In the genomic region with DNA sequence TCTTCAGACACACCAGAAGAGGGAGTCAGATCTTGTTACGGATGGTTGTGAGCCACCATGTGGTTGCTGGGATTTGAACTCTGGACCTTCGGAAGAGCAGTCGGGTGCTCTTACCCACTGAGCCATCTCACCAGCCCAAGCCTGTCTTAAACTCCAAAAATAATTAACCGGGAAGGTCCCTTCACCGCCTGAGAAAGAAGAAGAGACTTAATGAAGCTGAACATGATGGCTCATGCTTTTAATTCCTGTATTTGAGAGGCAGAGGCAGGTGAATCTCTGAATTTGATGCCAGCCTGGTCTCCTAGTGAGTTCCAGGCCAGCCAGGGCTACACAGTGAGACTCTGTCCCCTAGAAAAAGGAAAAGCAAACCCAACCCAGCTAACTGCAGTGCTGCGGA, we compare ENCODE assay signal across 8 mouse cellular contexts. TPM values are rescaled to one million over a fixed set of nuclear protein-coding genes. Genes with fewer than 3 reads are reported as not detected.
DNase-seq lines count a peak whose midpoint lies in the region; ATAC-seq and TF ChIP-seq lines count a peak whose summit lies in the region.
"Not testable (repeated sequence)": the region's sequence is repeated elsewhere in the genome, so short reads cannot be mapped to it uniquely, and the experiment has no call there.

No protein-coding gene starts in this region.

- H3K27ac ChIP-seq in ES-Bruce4 (ENCODE audit: insufficient read depth, low read length): peak overlapping the region; percentile 83
- peak overlapping the region; percentile 8; the same call in 1 of the 2 replicates for H3K27ac ChIP-seq in forebrain, embryonic 10.5 days
- H3K27ac ChIP-seq in heart, embryonic 14.5 days (replicated peaks in 1 of 2; ENCODE audit: control insufficient read depth in 1 of 2, insufficient read depth in 1 of 2, low read depth in 2 of 2, low read length in 2 of 2): peak overlapping the region in 1 of 2 experiments; percentile 64; a peak in 2 of 4 replicates
- H3K27ac ChIP-seq in intestine, embryonic 15.5 days: peak overlapping the region; percentile 92
- peak overlapping the region; percentile 82 for H3K27ac ChIP-seq in kidney, postnatal 0 days
- peak overlapping the region; percentile 93 for H3K27ac ChIP-seq in liver, embryonic 13.5 days
- 0 out of 2 replicates have a peak overlapping the region, but pooled peaks have one; percentile 77 for H3K27ac ChIP-seq in stomach, postnatal 0 days (replicated peaks)

- peak overlapping the region; percentile 11; the same call in 1 of the 2 replicates for H3K4me2 ChIP-seq in heart, embryonic 14.5 days (ENCODE audit: low read length)
- not testable (repeated sequence) for H3K4me2 ChIP-seq in intestine, embryonic 15.5 days (replicated peaks); kidney, postnatal 0 days (ENCODE audit: low read length); stomach, postnatal 0 days (replicated peaks; ENCODE audit: low read depth)
- H3K4me2 ChIP-seq in liver, embryonic 13.5 days: peak overlapping the region; percentile 48

- not testable (repeated sequence) for H3K4me3 ChIP-seq in ES-Bruce4 (ENCODE audit: low read depth, low read length); forebrain, embryonic 10.5 days; heart, embryonic 14.5 days (ENCODE audit: control insufficient read depth in 1 of 2, insufficient read depth in 1 of 2, low read depth in 1 of 2, low read length in 2 of 2); intestine, embryonic 15.5 days (replicated peaks); kidney, postnatal 0 days (replicated peaks; ENCODE audit: low read depth, low read length); stomach, postnatal 0 days (ENCODE audit: low read depth, low read length)
- 0 out of 2 replicates have a peak overlapping the region, but pooled peaks have one; percentile 18 for H3K4me3 ChIP-seq in liver, embryonic 13.5 days (replicated peaks)
- peak overlapping the region; percentile 87 for H3K4me3 ChIP-seq in megakaryocyte, embryonic 14.5 days (replicated peaks)

- ATAC-seq in heart, embryonic 14.5 days (ENCODE audit: insufficient number of reproducible peaks, insufficient read depth, low FRiP score, low read depth); intestine, embryonic 15.5 days; kidney, postnatal 0 days (replicated peaks; ENCODE audit: low FRiP score, low read depth); liver, embryonic 13.5 days (ENCODE audit: low read depth); stomach, postnatal 0 days (ENCODE audit: low FRiP score, low TSS enrichment): not testable (repeated sequence)

- not testable (repeated sequence) for H3K9ac ChIP-seq in ES-Bruce4 (ENCODE audit: low read depth, poor library complexity, severe bottlenecking); heart, embryonic 14.5 days (ENCODE audit: low read length); intestine, embryonic 15.5 days; kidney, postnatal 0 days (ENCODE audit: low read depth, low read length); stomach, postnatal 0 days (ENCODE audit: low read length)
- H3K9ac ChIP-seq in liver, embryonic 13.5 days: peak overlapping the region; percentile 72; the same call in 1 of the 2 replicates

- peaks cover 10% of the 10 kb centered on the region for H3K36me3 ChIP-seq in ES-Bruce4 (ENCODE audit: control insufficient read depth, insufficient read depth, low read length, poor library complexity, severe bottlenecking)
- peaks cover 91% of the 10 kb centered on the region for H3K36me3 ChIP-seq in forebrain, embryonic 10.5 days (replicated peaks)
- H3K36me3 ChIP-seq in heart, embryonic 14.5 days (ENCODE audit: control insufficient read depth, insufficient read depth, low read length): peaks cover 47% of the 10 kb centered on the region
- peaks cover 21% of the 10 kb centered on the region for H3K36me3 ChIP-seq in intestine, embryonic 15.5 days
- peaks cover 19% of the 10 kb centered on the region for H3K36me3 ChIP-seq in kidney, postnatal 0 days (ENCODE audit: insufficient read depth, low read length)
- peaks cover 85% of the 10 kb centered on the region for H3K36me3 ChIP-seq in liver, embryonic 13.5 days
- H3K36me3 ChIP-seq in megakaryocyte, embryonic 14.5 days (replicated peaks; ENCODE audit: low read length): peaks cover 95% of the 10 kb centered on the region
- H3K36me3 ChIP-seq in stomach, postnatal 0 days (ENCODE audit: control insufficient read depth, insufficient read depth, low read length): peaks cover 10% of the 10 kb centered on the region; the same call in 1 of the 2 replicates

- 94% methylated on average over 6 of the region's 6 CpGs for WGBS in forebrain, embryonic 10.5 days
- 90% methylated on average over 5 of the region's 6 CpGs for WGBS in heart, embryonic 14.5 days
- WGBS in intestine, embryonic 15.5 days: 82% methylated on average over 5 of the region's 6 CpGs
- 72% methylated on average over 5 of the region's 6 CpGs for WGBS in kidney, postnatal 0 days
- 72% methylated on average over 5 of the region's 6 CpGs for WGBS in liver, embryonic 13.5 days (ENCODE audit: insufficient replicate concordance)
- 90% methylated on average over 5 of the region's 6 CpGs for WGBS in stomach, postnatal 0 days

- TF ChIP-seq EP300 in ES-Bruce4 (IDR thresholded peaks at IDR 0.05; ENCODE audit: insufficient read depth, low read depth, low read length); stomach, postnatal 0 days (optimal IDR thresholded peaks at IDR 0.05): not testable (repeated sequence)

- H3K27me3 ChIP-seq in ES-Bruce4 (ENCODE audit: control insufficient read depth, insufficient read depth, low read length, poor library complexity, severe bottlenecking); forebrain, embryonic 10.5 days (ENCODE audit: poor library complexity, severe bottlenecking); heart, embryonic 14.5 days (ENCODE audit: control insufficient read depth, insufficient read depth, low read length); intestine, embryonic 15.5 days (replicated peaks); kidney, postnatal 0 days (ENCODE audit: insufficient read depth, low read length); liver, embryonic 13.5 days; megakaryocyte, embryonic 14.5 days (replicated peaks); stomach, postnatal 0 days (ENCODE audit: control insufficient read depth, insufficient read depth, low read length): not testable (repeated sequence)

- H3K9me3 ChIP-seq in ES-Bruce4 (replicated peaks; ENCODE audit: control insufficient read depth, insufficient read depth, low read length, poor library complexity, severe bottlenecking); forebrain, embryonic 10.5 days; heart, embryonic 14.5 days (ENCODE audit: control insufficient read depth, low read length); intestine, embryonic 15.5 days; kidney, postnatal 0 days (replicated peaks; ENCODE audit: low read length); liver, embryonic 13.5 days (replicated peaks); megakaryocyte, embryonic 14.5 days; stomach, postnatal 0 days (ENCODE audit: control insufficient read depth, low read length): not testable (repeated sequence)

- TF ChIP-seq CTCF in ES-Bruce4 (IDR thresholded peaks at IDR 0.05; ENCODE audit: low read depth, low read length); kidney, postnatal 0 days (IDR thresholded peaks at IDR 0.05; ENCODE audit: low read depth); stomach, postnatal 0 days (IDR thresholded peaks at IDR 0.05; ENCODE audit: low read depth): not testable (repeated sequence)

- DNase-seq in forebrain, embryonic 10.5 days (ENCODE audit: extremely low spot score, low spot score); kidney, postnatal 0 days (ENCODE audit: low spot score); liver, embryonic 13.5 days; stomach, postnatal 0 days (ENCODE audit: low spot score): not testable (repeated sequence)

- not testable (repeated sequence) for H3K4me1 ChIP-seq in ES-Bruce4 (ENCODE audit: control insufficient read depth, insufficient read depth, low read length); kidney, postnatal 0 days (replicated peaks; ENCODE audit: insufficient read depth, low read length); stomach, postnatal 0 days (replicated peaks; ENCODE audit: control insufficient read depth, insufficient read depth)
- peaks cover 20% of the 10 kb centered on the region for H3K4me1 ChIP-seq in forebrain, embryonic 10.5 days
- peaks cover 26 to 32% of the 10 kb centered on the region in 2 experiments for H3K4me1 ChIP-seq in heart, embryonic 14.5 days (ENCODE audit: control insufficient read depth in 2 of 2, insufficient read depth in 2 of 2, low read length in 2 of 2)
- H3K4me1 ChIP-seq in intestine, embryonic 15.5 days (replicated peaks): peaks cover 32% of the 10 kb centered on the region
- H3K4me1 ChIP-seq in liver, embryonic 13.5 days (replicated peaks): peaks cover 86% of the 10 kb centered on the region
- peaks cover 100% of the 10 kb centered on the region for H3K4me1 ChIP-seq in megakaryocyte, embryonic 14.5 days

- TF ChIP-seq POLR2A in ES-Bruce4 (IDR thresholded peaks at IDR 0.05; ENCODE audit: insufficient read depth, low read length): not testable (repeated sequence)

RNA-seq across cellular contexts. Expression of a gene that starts 14.2 kb away (rescaled TPM):
- polyA plus RNA-seq in ES-Bruce4 (2011; ENCODE audit: insufficient read depth, insufficient read length, low read depth, missing spikeins): 81.0 and 81.6 TPM in 2 replicates
- polyA plus RNA-seq in forebrain, embryonic 10.5 days (2016; fragmentation: Nextera tagmentation; extraction: Ambion mirVana): 76.8 and 82.1 TPM in 2 replicates
- 51.7 and 60.0 TPM in 2 replicates for polyA plus RNA-seq in heart, embryonic 14.5 days (2014; fragmentation: Nextera tagmentation; extraction: Ambion mirVana)
- 88.8 and 115 TPM in 2 replicates for polyA plus RNA-seq in intestine, embryonic 15.5 days (2015; fragmentation: Nextera tagmentation; extraction: Ambion mirVana)
- 64.2 and 73.4 TPM in 2 replicates for polyA plus RNA-seq in kidney, postnatal 0 days (2015; fragmentation: Nextera tagmentation; extraction: Ambion mirVana)
- 68.8 and 72.6 TPM in 2 replicates for polyA plus RNA-seq in liver, embryonic 13.5 days (2015; fragmentation: Nextera tagmentation; extraction: Ambion mirVana)
- 474 and 728 TPM in 2 replicates for polyA plus RNA-seq in megakaryocyte, embryonic 14.5 days (2012; ENCODE audit: insufficient read depth, low replicate concordance)
- polyA plus RNA-seq in stomach, postnatal 0 days (2015; fragmentation: Nextera tagmentation; extraction: Ambion mirVana): 62.0 and 63.8 TPM in 2 replicates

RNA-seq across cellular contexts. Expression of a gene that starts 15.5 kb away (rescaled TPM):
- polyA plus RNA-seq in ES-Bruce4 (2011; ENCODE audit: insufficient read depth, insufficient read length, low read depth, missing spikeins): 57.7 and 60.5 TPM in 2 replicates
- polyA plus RNA-seq in forebrain, embryonic 10.5 days (2016; fragmentation: Nextera tagmentation; extraction: Ambion mirVana): 0.23 and 0.24 TPM in 2 replicates
- 0.43 and 0.78 TPM in 2 replicates for polyA plus RNA-seq in heart, embryonic 14.5 days (2014; fragmentation: Nextera tagmentation; extraction: Ambion mirVana)
- polyA plus RNA-seq in intestine, embryonic 15.5 days (2015; fragmentation: Nextera tagmentation; extraction: Ambion mirVana): 1.0 and 1.4 TPM in 2 replicates
- polyA plus RNA-seq in kidney, postnatal 0 days (2015; fragmentation: Nextera tagmentation; extraction: Ambion mirVana): 1.0 TPM in 2 replicates
- polyA plus RNA-seq in liver, embryonic 13.5 days (2015; fragmentation: Nextera tagmentation; extraction: Ambion mirVana): 0.14 and 0.16 TPM in 2 replicates
- 4.8 and 6.6 TPM in 2 replicates for polyA plus RNA-seq in megakaryocyte, embryonic 14.5 days (2012; ENCODE audit: insufficient read depth, low replicate concordance)
- polyA plus RNA-seq in stomach, postnatal 0 days (2015; fragmentation: Nextera tagmentation; extraction: Ambion mirVana): 1.3 and 1.9 TPM in 2 replicates

RNA-seq across cellular contexts. Expression of a gene that starts 44.1 kb away (rescaled TPM):
- polyA plus RNA-seq in ES-Bruce4 (2011; ENCODE audit: insufficient read depth, insufficient read length, low read depth, missing spikeins): 34.8 and 40.5 TPM in 2 replicates
- 115 and 130 TPM in 2 replicates for polyA plus RNA-seq in forebrain, embryonic 10.5 days (2016; fragmentation: Nextera tagmentation; extraction: Ambion mirVana)
- polyA plus RNA-seq in heart, embryonic 14.5 days (2014; fragmentation: Nextera tagmentation; extraction: Ambion mirVana): 23.3 and 24.1 TPM in 2 replicates
- 68.8 and 71.9 TPM in 2 replicates for polyA plus RNA-seq in intestine, embryonic 15.5 days (2015; fragmentation: Nextera tagmentation; extraction: Ambion mirVana)
- polyA plus RNA-seq in kidney, postnatal 0 days (2015; fragmentation: Nextera tagmentation; extraction: Ambion mirVana): 51.9 and 54.6 TPM in 2 replicates
- 26.3 and 29.9 TPM in 2 replicates for polyA plus RNA-seq in liver, embryonic 13.5 days (2015; fragmentation: Nextera tagmentation; extraction: Ambion mirVana)
- 70.2 and 174 TPM in 2 replicates for polyA plus RNA-seq in megakaryocyte, embryonic 14.5 days (2012; ENCODE audit: insufficient read depth, low replicate concordance)
- polyA plus RNA-seq in stomach, postnatal 0 days (2015; fragmentation: Nextera tagmentation; extraction: Ambion mirVana): 27.1 and 27.9 TPM in 2 replicates

RNA-seq across cellular contexts. Expression of a gene that starts 49.2 kb away (rescaled TPM):
- 10.9 and 11.1 TPM in 2 replicates for polyA plus RNA-seq in ES-Bruce4 (2011; ENCODE audit: insufficient read depth, insufficient read length, low read depth, missing spikeins)
- polyA plus RNA-seq in forebrain, embryonic 10.5 days (2016; fragmentation: Nextera tagmentation; extraction: Ambion mirVana): 11.1 and 11.4 TPM in 2 replicates
- polyA plus RNA-seq in heart, embryonic 14.5 days (2014; fragmentation: Nextera tagmentation; extraction: Ambion mirVana): 7.1 and 7.8 TPM in 2 replicates
- polyA plus RNA-seq in intestine, embryonic 15.5 days (2015; fragmentation: Nextera tagmentation; extraction: Ambion mirVana): 6.9 and 8.7 TPM in 2 replicates
- 7.0 and 7.8 TPM in 2 replicates for polyA plus RNA-seq in kidney, postnatal 0 days (2015; fragmentation: Nextera tagmentation; extraction: Ambion mirVana)
- polyA plus RNA-seq in liver, embryonic 13.5 days (2015; fragmentation: Nextera tagmentation; extraction: Ambion mirVana): 4.1 and 4.8 TPM in 2 replicates
- polyA plus RNA-seq in megakaryocyte, embryonic 14.5 days (2012; ENCODE audit: insufficient read depth, low replicate concordance): 34.7 and 62.6 TPM in 2 replicates
- 4.8 and 6.0 TPM in 2 replicates for polyA plus RNA-seq in stomach, postnatal 0 days (2015; fragmentation: Nextera tagmentation; extraction: Ambion mirVana)

RNA-seq across cellular contexts. Expression of a gene that starts 50.2 kb away (rescaled TPM):
- 10.7 and 16.9 TPM in 2 replicates for polyA plus RNA-seq in ES-Bruce4 (2011; ENCODE audit: insufficient read depth, insufficient read length, low read depth, missing spikeins)
- polyA plus RNA-seq in forebrain, embryonic 10.5 days (2016; fragmentation: Nextera tagmentation; extraction: Ambion mirVana): 12.6 and 14.5 TPM in 2 replicates
- polyA plus RNA-seq in heart, embryonic 14.5 days (2014; fragmentation: Nextera tagmentation; extraction: Ambion mirVana): 9.0 and 13.0 TPM in 2 replicates
- 8.8 and 11.0 TPM in 2 replicates for polyA plus RNA-seq in intestine, embryonic 15.5 days (2015; fragmentation: Nextera tagmentation; extraction: Ambion mirVana)
- 12.2 and 13.5 TPM in 2 replicates for polyA plus RNA-seq in kidney, postnatal 0 days (2015; fragmentation: Nextera tagmentation; extraction: Ambion mirVana)
- polyA plus RNA-seq in liver, embryonic 13.5 days (2015; fragmentation: Nextera tagmentation; extraction: Ambion mirVana): 4.5 and 5.8 TPM in 2 replicates
- polyA plus RNA-seq in megakaryocyte, embryonic 14.5 days (2012; ENCODE audit: insufficient read depth, low replicate concordance): 9.3 and 21.8 TPM in 2 replicates
- polyA plus RNA-seq in stomach, postnatal 0 days (2015; fragmentation: Nextera tagmentation; extraction: Ambion mirVana): 5.2 and 5.7 TPM in 2 replicates
